Mouse (Mus musculus) embryo, embryonic 11.5 days (tissue): ENCODE measurements around the gene Atl2.
A peak's percentile ranks its signal among the peaks of the same experiment; 100 is the strongest.

Source experiments
- DNase-seq: peaks from one replicate; pipeline ENCODE4 v3.0.0-alpha.2; 2012; ENCODE audit warnings: low read depth, low spot score

Atl2 gene

GRCm38 (mm10) chr17:79895911-79896423, at the start of gene Atl2:
Gene Atl2 (minus strand): TSS chr17:79896123.
- peak; percentile 88 for DNase-seq

- DNase-seq = no peak
Observed at GRCm38 (mm10) chr17:79944851-79945250, 48.9 kb upstream of the Atl2 start.

- no peak for DNase-seq
Observed at GRCm38 (mm10) chr17:79942418-79942817, 46.5 kb upstream of the Atl2 start.

GRCm38 (mm10) chr17:79939133-79939532, 43.2 kb upstream of the Atl2 start:
- DNase-seq = no peak

GRCm38 (mm10) chr17:79937921-79938601, 42.1 kb upstream of the Atl2 start:
- DNase-seq = no peak

GRCm38 (mm10) chr17:79934370-79934769, 38.4 kb upstream of the Atl2 start:
- DNase-seq = no peak

- DNase-seq = no peak
Observed at GRCm38 (mm10) chr17:79932676-79933278, 36.9 kb upstream of the Atl2 start.

- DNase-seq = no peak
Observed at GRCm38 (mm10) chr17:79927110-79927509, 31.2 kb upstream of the Atl2 start.

GRCm38 (mm10) chr17:79926486-79926885, 30.6 kb upstream of the Atl2 start:
- no peak for DNase-seq

GRCm38 (mm10) chr17:79925865-79926421, 30.0 kb upstream of the Atl2 start:
- DNase-seq = no peak

GRCm38 (mm10) chr17:79920355-79920754, 24.4 kb upstream of the Atl2 start:
- DNase-seq = no peak

- DNase-seq = no peak
Observed at GRCm38 (mm10) chr17:79919566-79920350, 23.8 kb upstream of the Atl2 start.

GRCm38 (mm10) chr17:79918484-79919004, 22.6 kb upstream of the Atl2 start:
- DNase-seq = no peak

- no peak for DNase-seq
Observed at GRCm38 (mm10) chr17:79916996-79917395, 21.1 kb upstream of the Atl2 start.

- DNase-seq = no peak
Observed at GRCm38 (mm10) chr17:79912174-79912573, 16.3 kb upstream of the Atl2 start.

GRCm38 (mm10) chr17:79911718-79912117, 15.8 kb upstream of the Atl2 start:
- no peak for DNase-seq

GRCm38 (mm10) chr17:79909571-79909970, 13.6 kb upstream of the Atl2 start:
- no peak for DNase-seq

- no peak for DNase-seq
Observed at GRCm38 (mm10) chr17:79907698-79908097, 11.8 kb upstream of the Atl2 start.

GRCm38 (mm10) chr17:79906791-79907494, 11.0 kb upstream of the Atl2 start:
- DNase-seq = no peak

- DNase-seq = no peak
Observed at GRCm38 (mm10) chr17:79904593-79904992, 8.7 kb upstream of the Atl2 start.

- no peak for DNase-seq
Observed at GRCm38 (mm10) chr17:79901207-79901606, 5.3 kb upstream of the Atl2 start.
